Mouse (Mus musculus) cortical plate, adult 2 months (tissue): Measurements from ENCODE around the gene Ears2. TPM values are rescaled to one million over a fixed set of nuclear protein-coding genes. Genes with fewer than 3 reads are reported as not detected.

ENCODE experiments used
- H3K27ac ChIP-seq: fragments of 200-500 bp; 2 replicates; pipeline ENCODE4 v1.5.1; 2012; ENCODE audit warnings: low read length, control low read depth, inconsistent platforms; ENCODE audit not compliant: insufficient read depth
- H3K4me1 ChIP-seq: fragments of 200-500 bp; 2 replicates; pipeline ENCODE4 v1.6.1; 2011; ENCODE audit warnings: low read length; ENCODE audit not compliant: control insufficient read depth, insufficient read depth
- H3K4me3 ChIP-seq: fragments of 200-500 bp; 2 replicates; pipeline ENCODE4 v1.5.1; 2011; ENCODE audit warnings: mild to moderate bottlenecking, low read length, control low read depth; ENCODE audit not compliant: insufficient read depth
- CTCF ChIP-seq: fragments of 200-500 bp; IDR thresholded peaks from 2 replicates; pipeline ENCODE4 v1.5.1; 2011; ENCODE audit warnings: mild to moderate bottlenecking, control low read depth, low read length; ENCODE audit not compliant: insufficient read depth; ENCODE audit errors: extremely low read depth
- POLR2A ChIP-seq: fragments of 200-500 bp; IDR thresholded peaks from 2 replicates; pipeline ENCODE4 v1.6.1; 2011; ENCODE audit warnings: mild to moderate bottlenecking, low read length, control low read depth; ENCODE audit not compliant: insufficient read depth; ENCODE audit errors: extremely low read depth
- polyA plus RNA-seq: library from polyadenylated mRNA; depleted of rRNA; stranded (reverse); fragments of >200 nt; gene quantifications from 2 replicates; pipeline ENCODE4 v1.2.3, GENCODE M21; 2012; rRNA removed

Ears2 gene
- polyA plus RNA-seq, 1 experiment: 4.8 TPM

GRCm38 (mm10) chr7:122015734-122016133 lies 51.3 kb downstream of the Ears2 start:
- TF ChIP-seq CTCF (no peak), POLR2A (no peak)
- no peaks in the 10 kb centered on the region for H3K4me1 ChIP-seq

DNA sequence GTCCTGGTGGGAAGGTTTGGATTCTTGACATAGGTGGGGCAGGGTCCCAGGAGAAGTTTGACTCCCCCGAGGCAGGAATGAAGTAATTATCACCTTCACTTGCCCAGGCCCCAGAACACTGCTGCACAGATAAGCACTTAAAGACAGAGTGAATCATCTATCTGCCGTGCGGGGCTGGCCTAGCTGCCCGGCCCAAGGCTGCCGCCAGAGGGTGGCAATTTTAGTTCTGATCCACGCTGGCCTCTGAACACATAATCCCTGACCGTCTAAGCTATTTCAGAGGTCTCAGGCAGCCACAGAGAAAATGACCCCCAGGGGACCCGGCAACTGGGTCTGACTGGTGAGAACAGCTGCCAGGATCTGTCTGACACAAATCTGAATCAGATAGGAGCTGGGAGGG lies 52.0 kb downstream of the Ears2 start:
- TF ChIP-seq POLR2A: no peak
- TF ChIP-seq CTCF: no peak
- Histone ChIP-seq H3K4me1 (no peaks in the 10 kb centered on the region), H3K4me3 (no peak overlapping the region), H3K27ac (no peak overlapping the region)

More at GRCm38 (mm10) chr7:122015734-122016133, 51.3 kb downstream of the Ears2 start:
- Histone ChIP-seq H3K27ac (no peak overlapping the region), H3K4me3 (no peak overlapping the region)

DNA sequence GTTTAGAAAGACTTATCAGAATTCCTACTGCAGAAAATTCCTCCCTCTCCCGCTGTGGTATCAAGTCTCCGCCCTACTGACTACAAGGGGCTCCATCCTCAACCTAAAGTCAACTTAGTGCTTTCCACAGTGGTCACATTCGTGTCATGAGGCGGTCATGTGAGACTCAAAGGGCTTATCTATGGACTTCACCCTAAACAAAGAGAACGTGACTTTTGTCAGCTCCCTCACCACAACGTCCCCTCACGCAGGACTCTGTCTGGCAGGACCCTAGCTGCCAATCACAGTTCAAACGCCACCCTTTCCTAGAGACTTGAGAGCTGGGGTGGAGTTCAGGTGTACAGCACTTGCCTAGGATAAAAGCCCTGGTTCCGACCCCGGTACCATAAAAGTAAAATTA lies 54.1 kb downstream of the Ears2 start:
- no peak overlapping the region for H3K4me3 ChIP-seq
- H3K4me1 ChIP-seq: no peaks in the 10 kb centered on the region
- TF ChIP-seq CTCF (no peak), POLR2A (no peak)
- no peak overlapping the region for H3K27ac ChIP-seq

DNA sequence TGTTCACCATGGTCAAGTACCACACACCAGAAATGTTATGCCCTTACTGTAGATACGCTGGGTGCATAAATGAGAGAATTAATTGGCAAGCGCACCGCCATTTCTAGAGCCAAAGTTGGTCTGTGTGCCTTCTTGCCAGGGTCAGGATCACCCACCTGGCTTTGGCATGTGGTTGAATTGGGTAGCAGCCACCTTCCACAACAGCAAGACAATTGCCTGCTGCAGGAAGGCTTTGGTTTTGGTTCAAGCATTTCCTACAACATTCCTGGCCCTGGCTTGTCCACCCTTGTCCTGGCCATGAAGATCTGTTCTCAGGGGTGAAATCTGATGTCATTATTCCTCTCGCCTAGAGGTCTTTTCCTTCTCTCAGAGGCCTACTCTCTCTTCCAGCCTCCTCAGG lies 54.7 kb downstream of the Ears2 start:
- H3K4me3 ChIP-seq: no peak overlapping the region
- no peak overlapping the region for H3K27ac ChIP-seq
- H3K4me1 ChIP-seq: no peaks in the 10 kb centered on the region
- TF ChIP-seq CTCF (no peak), POLR2A (no peak)

DNA sequence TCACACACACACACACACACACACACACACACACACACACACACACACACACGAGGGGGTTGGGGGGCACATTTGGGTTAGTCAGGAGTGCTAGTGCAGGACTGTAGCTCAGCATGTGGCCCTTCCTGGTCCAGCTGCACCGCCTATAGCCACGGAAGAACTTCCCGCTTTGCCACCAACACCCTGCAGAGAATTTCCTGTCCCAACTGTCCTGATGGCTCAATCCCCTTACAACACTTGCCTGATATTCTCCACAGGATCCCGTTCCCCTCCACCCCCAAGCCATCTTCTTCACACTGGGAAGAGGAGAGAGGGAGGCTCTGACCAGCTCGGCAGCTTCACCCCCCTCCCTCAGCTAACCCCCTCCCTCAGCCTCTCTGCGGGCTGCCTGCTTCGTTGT lies 66.7 kb downstream of the Ears2 start:
- H3K4me3 ChIP-seq: no peak overlapping the region
- no peak for TF ChIP-seq POLR2A
- TF ChIP-seq CTCF: no peak
- H3K27ac ChIP-seq: no peak overlapping the region
- H3K4me1 ChIP-seq: no peaks in the 10 kb centered on the region

- no peak for TF ChIP-seq CTCF
- TF ChIP-seq POLR2A: no peak
These were observed 71.1 kb downstream of the Ears2 start for GRCm38 (mm10) chr7:121995961-121996360.

More at GRCm38 (mm10) chr7:121995961-121996360, 71.1 kb downstream of the Ears2 start:
- Histone ChIP-seq H3K27ac (no peak overlapping the region), H3K4me1 (no peaks in the 10 kb centered on the region), H3K4me3 (no peak overlapping the region)

Other genes starting within 250 kb of the Ears2 start
- 0.06 and 0.15 TPM in 2 replicates for gene Scnn1b, start 202.2 kb downstream of the Ears2 start, polyA plus RNA-seq
- gene Cog7, start 85.6 kb downstream of the Ears2 start, polyA plus RNA-seq: 28.9 and 30.9 TPM in 2 replicates
- 31.0 and 31.5 TPM in 2 replicates for gene Gga2, start 46.0 kb downstream of the Ears2 start, polyA plus RNA-seq
- 41.4 and 42.2 TPM in 2 replicates for gene Ubfd1, start 88 bp downstream of the Ears2 start, polyA plus RNA-seq
- gene Ndufab1, start 34.6 kb upstream of the Ears2 start, polyA plus RNA-seq: 199 and 201 TPM in 2 replicates
- 1.6 and 2.1 TPM in 2 replicates for gene Palb2, start 65.7 kb upstream of the Ears2 start, polyA plus RNA-seq
- 124 and 126 TPM in 2 replicates for gene Dctn5, start 65.8 kb upstream of the Ears2 start, polyA plus RNA-seq
- gene Plk1, start 92.2 kb upstream of the Ears2 start, polyA plus RNA-seq: 3.3 and 3.7 TPM in 2 replicates
- gene Ern2, start 118.9 kb upstream of the Ears2 start, polyA plus RNA-seq: 0.10 and 0.13 TPM in 2 replicates
- 2.2 and 2.3 TPM in 2 replicates for gene Chp2, start 152.2 kb upstream of the Ears2 start, polyA plus RNA-seq
- 767 and 768 TPM in 2 replicates for gene Prkcb, start 221.5 kb upstream of the Ears2 start, polyA plus RNA-seq